Mouse (Mus musculus): ENCODE data around the gene Ralgapa2. TPM values are rescaled to one million over a fixed set of nuclear protein-coding genes. Genes with fewer than 3 reads are reported as not detected.
A peak's percentile ranks its signal among the peaks of the same experiment; 100 is the strongest.

Ralgapa2 gene
- polyA plus RNA-seq, 1 experiment from 2014 or later, result 9.6 TPM

DNA sequence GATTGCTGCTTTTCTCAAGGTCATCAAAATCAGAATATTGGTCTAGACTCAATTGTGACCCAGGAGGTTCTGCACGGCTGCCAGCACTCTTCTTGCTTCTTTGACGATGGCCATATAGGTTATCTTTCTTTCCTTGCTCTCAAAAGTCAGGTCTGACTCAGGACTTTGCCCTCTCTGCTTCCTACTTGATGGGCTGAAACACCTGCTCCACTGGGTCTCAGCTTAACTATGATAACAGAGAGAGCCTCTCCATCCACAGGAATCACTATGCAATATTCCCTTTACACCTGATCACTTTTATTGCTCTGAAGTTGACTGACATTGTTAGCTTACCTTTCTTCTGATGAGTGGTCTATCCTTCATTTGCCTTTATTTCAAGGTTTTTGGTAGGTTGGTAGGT lies 191.5 kb downstream of the Ralgapa2 start:
- Histone ChIP-seq H3K27me3 (ENCODE audit: control insufficient read depth, insufficient read depth, low read length) (no peaks in the 10 kb centered on the region), H3K27ac (ENCODE audit: low read length) (no peak overlapping the region), H3K4me2 (ENCODE audit: low read depth, low read length) (no peak overlapping the region), H3K9ac (ENCODE audit: low read length) (no peak overlapping the region), H3K4me1 (ENCODE audit: control insufficient read depth, insufficient read depth, low read length) (no peaks in the 10 kb centered on the region), H3K36me3 (ENCODE audit: control insufficient read depth, insufficient read depth, low read length) (no peaks in the 10 kb centered on the region), H3K9me3 (replicated peaks; ENCODE audit: control insufficient read depth, low read length) (no peaks in the 10 kb centered on the region), H3K4me3 (replicated peaks; ENCODE audit: low read length) (no peak overlapping the region)
- no peak for ATAC-seq (ENCODE audit: insufficient read depth, low FRiP score)
- WGBS, result 83% methylated on average over 2 of the region's 2 CpGs

DNA sequence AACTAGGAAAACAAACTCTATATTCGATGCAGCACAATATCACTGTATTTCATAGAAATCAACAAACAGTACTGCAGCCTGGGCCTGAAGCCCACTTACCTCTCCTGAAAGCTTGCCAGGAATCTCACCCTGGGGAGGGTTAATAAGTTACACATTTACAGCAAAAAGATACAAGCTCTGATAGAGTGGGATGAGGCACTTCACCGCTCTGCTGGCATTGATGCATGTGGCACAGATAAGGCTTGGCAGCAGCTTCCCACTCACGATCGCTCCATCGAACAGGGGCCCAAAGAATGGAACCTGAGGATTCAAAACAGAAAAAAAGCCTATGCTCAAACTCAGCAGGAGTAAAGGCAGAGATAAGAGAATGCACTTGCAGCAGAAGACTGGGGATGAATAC lies 197.4 kb downstream of the Ralgapa2 start:
- no peaks in the 10 kb centered on the region for H3K36me3 ChIP-seq (ENCODE audit: control insufficient read depth, insufficient read depth, low read length)
- ATAC-seq (ENCODE audit: insufficient read depth, low FRiP score), result no peak
- H3K27ac ChIP-seq (ENCODE audit: low read length), result no peak overlapping the region
- no peak overlapping the region for H3K4me3 ChIP-seq (replicated peaks; ENCODE audit: low read length)
- H3K9me3 ChIP-seq (replicated peaks; ENCODE audit: control insufficient read depth, low read length), result no peaks in the 10 kb centered on the region
- WGBS, result 49% methylated on average over 5 of the region's 5 CpGs
- H3K4me1 ChIP-seq (ENCODE audit: control insufficient read depth, insufficient read depth, low read length), result peaks cover 6% of the 10 kb centered on the region; the same call in 1 of the 2 replicates
- H3K27me3 ChIP-seq (ENCODE audit: control insufficient read depth, insufficient read depth, low read length), result no peaks in the 10 kb centered on the region
- no peak overlapping the region for H3K4me2 ChIP-seq (ENCODE audit: low read depth, low read length)
- H3K9ac ChIP-seq (ENCODE audit: low read length), result no peak overlapping the region

DNA sequence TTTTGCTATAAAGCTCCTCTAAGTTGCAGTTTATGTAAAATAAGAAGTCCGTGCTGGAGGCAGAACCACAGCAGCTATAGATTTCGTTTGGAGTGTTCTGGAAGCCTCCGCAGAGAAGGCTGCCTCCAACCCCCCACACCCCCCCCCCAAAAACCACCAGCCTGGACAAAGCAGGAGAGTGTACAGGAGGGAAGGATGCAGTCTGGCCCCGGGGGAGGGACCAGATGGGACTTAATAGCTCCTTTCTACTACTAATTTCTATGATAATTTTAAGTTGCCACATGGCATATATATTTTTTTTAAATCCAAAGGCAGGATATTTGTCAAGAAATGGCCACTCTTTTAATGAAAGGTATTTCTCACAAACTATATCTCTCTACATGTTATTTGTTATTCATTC lies 198.3 kb downstream of the Ralgapa2 start:
- no peak for ATAC-seq (ENCODE audit: insufficient read depth, low FRiP score)

DNA sequence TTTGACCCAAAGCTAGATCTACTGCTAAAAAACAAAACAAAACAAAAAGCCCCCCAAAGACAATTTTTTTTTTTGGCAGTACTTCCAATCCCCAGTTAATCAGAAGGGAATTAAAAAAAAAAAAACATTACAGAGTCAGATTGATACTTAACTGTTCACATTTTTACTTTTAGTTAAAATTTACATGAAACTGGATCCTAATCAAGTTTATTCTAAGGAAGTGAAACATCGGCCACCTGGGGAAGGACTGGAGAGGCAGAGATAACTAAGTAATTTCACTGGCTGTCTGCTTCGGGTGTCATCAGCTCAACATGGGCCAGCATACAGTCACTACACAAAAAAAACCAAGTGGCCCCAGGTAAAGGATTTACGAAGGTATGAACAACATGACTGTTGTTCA lies 201.4 kb downstream of the Ralgapa2 start:
- H3K27me3 ChIP-seq (ENCODE audit: control insufficient read depth, insufficient read depth, low read length), result no peaks in the 10 kb centered on the region
- H3K36me3 ChIP-seq (ENCODE audit: control insufficient read depth, insufficient read depth, low read length), result no peaks in the 10 kb centered on the region
- peaks cover 13% of the 10 kb centered on the region for H3K4me1 ChIP-seq (ENCODE audit: control insufficient read depth, insufficient read depth, low read length)
- WGBS, result 74% methylated on average over 3 of the region's 3 CpGs
- no peak overlapping the region for H3K4me3 ChIP-seq (replicated peaks; ENCODE audit: low read length)
- no peak overlapping the region for H3K9ac ChIP-seq (ENCODE audit: low read length)
- no peak for ATAC-seq (ENCODE audit: insufficient read depth, low FRiP score)
- no peak overlapping the region for H3K4me2 ChIP-seq (ENCODE audit: low read depth, low read length)
- no peaks in the 10 kb centered on the region for H3K9me3 ChIP-seq (replicated peaks; ENCODE audit: control insufficient read depth, low read length)
- H3K27ac ChIP-seq (ENCODE audit: low read length), result no peak overlapping the region

More for the DNA sequence above, 198.3 kb downstream of the Ralgapa2 start:
- no peaks in the 10 kb centered on the region for H3K27me3 ChIP-seq (ENCODE audit: control insufficient read depth, insufficient read depth, low read length)
- H3K9me3 ChIP-seq (replicated peaks; ENCODE audit: control insufficient read depth, low read length), result no peaks in the 10 kb centered on the region
- no peak overlapping the region for H3K4me3 ChIP-seq (replicated peaks; ENCODE audit: low read length)
- 87% methylated on average over 4 of the region's 4 CpGs for WGBS
- H3K27ac ChIP-seq (ENCODE audit: low read length), result no peak overlapping the region
- no peaks in the 10 kb centered on the region for H3K36me3 ChIP-seq (ENCODE audit: control insufficient read depth, insufficient read depth, low read length)
- H3K4me1 ChIP-seq (ENCODE audit: control insufficient read depth, insufficient read depth, low read length), result peaks cover 6% of the 10 kb centered on the region; the same call in 1 of the 2 replicates
- no peak overlapping the region for H3K4me2 ChIP-seq (ENCODE audit: low read depth, low read length)
- no peak overlapping the region for H3K9ac ChIP-seq (ENCODE audit: low read length)

DNA sequence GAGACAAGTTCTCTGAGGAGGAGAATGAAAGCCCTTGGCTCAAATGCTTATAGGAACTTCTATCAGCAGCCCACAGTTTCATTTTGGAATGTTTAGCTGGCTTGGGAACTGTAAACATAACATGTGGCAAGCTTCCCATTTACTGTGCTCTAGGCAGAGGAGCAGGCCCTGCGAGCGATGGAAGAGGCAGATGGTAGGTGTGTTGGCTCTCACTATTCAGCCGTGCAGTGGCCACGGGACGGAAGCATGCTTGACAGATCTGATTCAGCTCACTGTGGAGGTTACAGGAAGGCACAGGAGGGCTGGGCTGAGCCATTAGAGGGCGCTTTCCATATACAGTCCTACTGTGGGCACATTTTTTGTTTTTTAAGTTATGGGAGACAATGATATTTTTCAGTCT lies 201.9 kb downstream of the Ralgapa2 start:
- Histone ChIP-seq H3K27me3 (ENCODE audit: control insufficient read depth, insufficient read depth, low read length) (no peaks in the 10 kb centered on the region), H3K27ac (ENCODE audit: low read length) (no peak overlapping the region), H3K9me3 (replicated peaks; ENCODE audit: control insufficient read depth, low read length) (no peaks in the 10 kb centered on the region), H3K4me1 (ENCODE audit: control insufficient read depth, insufficient read depth, low read length) (peaks cover 13% of the 10 kb centered on the region), H3K4me3 (replicated peaks; ENCODE audit: low read length) (no peak overlapping the region), H3K36me3 (ENCODE audit: control insufficient read depth, insufficient read depth, low read length) (no peaks in the 10 kb centered on the region), H3K4me2 (ENCODE audit: low read depth, low read length) (no peak overlapping the region), H3K9ac (ENCODE audit: low read length) (no peak overlapping the region)
- ATAC-seq (ENCODE audit: insufficient read depth, low FRiP score), result no peak
- 45% methylated on average over 6 of the region's 6 CpGs for WGBS

DNA sequence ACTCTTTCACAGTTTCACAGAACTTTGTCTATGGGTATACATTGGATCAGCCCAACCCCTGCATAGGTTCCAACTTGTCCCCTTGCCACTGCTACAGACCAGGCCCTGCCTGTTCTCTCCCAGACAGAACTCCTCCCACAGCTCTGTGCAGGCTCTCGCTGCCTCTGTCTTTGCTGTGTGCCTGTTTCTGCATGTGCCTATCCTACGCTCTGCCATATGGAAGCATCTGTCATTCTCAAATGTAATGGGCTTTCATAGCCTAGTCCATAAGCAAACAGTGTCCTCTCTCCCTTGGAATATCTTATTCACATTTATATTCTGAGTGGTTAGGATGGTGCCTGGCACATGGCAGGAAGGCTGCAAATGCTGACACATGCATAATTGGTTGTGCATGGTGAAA lies 202.7 kb downstream of the Ralgapa2 start:
- ATAC-seq (ENCODE audit: insufficient read depth, low FRiP score), result peak; percentile 71; the same call in 1 of the 2 replicates
- H3K4me3 ChIP-seq (replicated peaks; ENCODE audit: low read length), result no peak overlapping the region
- H3K4me1 ChIP-seq (ENCODE audit: control insufficient read depth, insufficient read depth, low read length), result peaks cover 13% of the 10 kb centered on the region
- no peak overlapping the region for H3K9ac ChIP-seq (ENCODE audit: low read length)
- no peaks in the 10 kb centered on the region for H3K9me3 ChIP-seq (replicated peaks; ENCODE audit: control insufficient read depth, low read length)
- WGBS, result 61% methylated on average over 2 of the region's 2 CpGs
- no peak overlapping the region for H3K27ac ChIP-seq (ENCODE audit: low read length)
- H3K36me3 ChIP-seq (ENCODE audit: control insufficient read depth, insufficient read depth, low read length), result no peaks in the 10 kb centered on the region
- H3K4me2 ChIP-seq (ENCODE audit: low read depth, low read length), result no peak overlapping the region
- no peaks in the 10 kb centered on the region for H3K27me3 ChIP-seq (ENCODE audit: control insufficient read depth, insufficient read depth, low read length)

DNA sequence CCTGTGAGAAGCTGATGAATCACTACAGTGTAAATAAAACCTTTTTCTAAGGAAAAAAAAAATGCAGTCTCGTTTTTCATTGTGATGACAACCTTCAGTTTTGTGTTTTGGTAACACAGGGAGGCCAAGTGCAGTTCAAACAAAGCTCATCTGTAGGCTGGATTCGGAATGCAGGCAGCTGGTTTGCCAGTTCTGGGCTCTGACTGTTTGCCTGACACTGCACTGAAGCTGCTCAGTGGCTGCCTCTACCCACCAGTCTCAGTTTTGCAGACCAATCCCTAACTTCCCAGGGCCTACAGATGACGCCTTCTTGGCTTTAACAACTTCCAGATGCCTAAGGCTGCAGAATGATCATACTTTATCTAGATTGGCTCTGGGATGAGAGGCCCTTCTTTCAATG lies 205.1 kb downstream of the Ralgapa2 start:
- no peaks in the 10 kb centered on the region for H3K27me3 ChIP-seq (ENCODE audit: control insufficient read depth, insufficient read depth, low read length)
- no peak overlapping the region for H3K9ac ChIP-seq (ENCODE audit: low read length)
- H3K9me3 ChIP-seq (replicated peaks; ENCODE audit: control insufficient read depth, low read length), result no peaks in the 10 kb centered on the region
- H3K36me3 ChIP-seq (ENCODE audit: control insufficient read depth, insufficient read depth, low read length), result no peaks in the 10 kb centered on the region
- no peak overlapping the region for H3K4me2 ChIP-seq (ENCODE audit: low read depth, low read length)
- H3K4me1 ChIP-seq (ENCODE audit: control insufficient read depth, insufficient read depth, low read length), result peaks cover 13% of the 10 kb centered on the region
- no peak overlapping the region for H3K4me3 ChIP-seq (replicated peaks; ENCODE audit: low read length)
- ATAC-seq (ENCODE audit: insufficient read depth, low FRiP score), result peak; percentile 66; the same call in 1 of the 2 replicates
- WGBS, result 15% methylated on average over 3 of the region's 3 CpGs
- peak overlapping the region; percentile 62 for H3K27ac ChIP-seq (ENCODE audit: low read length)

DNA sequence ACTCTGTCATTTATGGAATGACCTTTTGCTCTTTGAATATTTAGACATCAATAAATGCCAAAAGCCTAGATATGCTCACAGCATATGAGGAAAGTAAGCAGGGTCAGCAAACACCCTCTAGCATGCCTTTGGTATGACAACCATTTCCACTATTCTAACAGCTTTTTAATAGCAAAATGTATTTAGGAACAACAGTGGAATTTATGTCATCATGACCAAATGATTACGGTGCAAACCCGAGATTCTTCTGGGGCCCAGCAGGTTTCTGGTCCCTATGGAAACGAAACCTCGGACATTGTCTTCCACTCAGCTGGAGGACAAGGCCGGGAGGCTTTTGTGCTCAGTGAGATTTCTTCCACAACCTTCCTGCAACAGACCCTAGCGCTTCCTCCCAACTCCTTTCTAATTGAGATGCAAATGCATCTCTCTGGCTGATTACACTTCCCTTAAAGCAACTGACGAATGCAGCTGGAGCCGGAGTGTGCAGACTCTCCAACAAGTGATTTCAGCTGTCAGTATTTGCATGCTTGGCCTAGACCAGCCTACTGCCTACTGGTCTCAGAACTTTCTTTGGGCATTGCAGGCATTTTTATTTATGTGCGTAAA lies 209.9 kb downstream of the Ralgapa2 start:
- no peak for ATAC-seq (ENCODE audit: insufficient read depth, low FRiP score)

DNA sequence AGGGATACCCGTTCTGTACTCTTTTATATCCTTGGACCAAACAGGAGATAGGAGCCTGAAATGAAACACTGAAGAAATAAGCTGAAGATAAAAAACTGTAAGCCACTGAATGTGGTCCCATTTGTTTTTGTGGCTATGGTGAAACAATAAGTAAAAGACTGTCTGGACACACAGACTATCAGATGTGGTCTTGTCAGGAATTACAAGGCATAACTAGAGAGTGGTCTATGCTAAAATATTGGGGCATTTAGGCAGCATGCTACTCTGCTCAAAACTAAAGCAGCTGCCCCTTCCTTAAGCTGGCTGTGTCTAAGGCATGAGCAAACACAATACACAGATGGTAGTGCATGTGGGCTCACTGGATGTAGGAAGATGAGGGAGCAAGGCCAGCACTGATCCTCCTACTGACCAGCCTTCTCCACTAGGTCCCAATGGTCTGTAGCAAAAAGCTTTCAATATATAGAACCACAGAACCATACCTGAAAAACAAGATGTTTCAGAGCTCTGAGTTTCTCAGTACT lies 211.6 kb downstream of the Ralgapa2 start:
- H3K4me1 ChIP-seq (ENCODE audit: control insufficient read depth, insufficient read depth, low read length), result peaks cover 4% of the 10 kb centered on the region; the same call in 1 of the 2 replicates
- H3K4me2 ChIP-seq (ENCODE audit: low read depth, low read length), result no peak overlapping the region
- no peak overlapping the region for H3K4me3 ChIP-seq (replicated peaks; ENCODE audit: low read length)
- H3K9ac ChIP-seq (ENCODE audit: low read length), result no peak overlapping the region
- 86% methylated on average over 1 of the region's 1 CpGs for WGBS
- H3K27me3 ChIP-seq (ENCODE audit: control insufficient read depth, insufficient read depth, low read length), result no peaks in the 10 kb centered on the region
- H3K9me3 ChIP-seq (replicated peaks; ENCODE audit: control insufficient read depth, low read length), result no peaks in the 10 kb centered on the region
- no peak for ATAC-seq (ENCODE audit: insufficient read depth, low FRiP score)
- H3K27ac ChIP-seq (ENCODE audit: low read length), result no peak overlapping the region
- no peaks in the 10 kb centered on the region for H3K36me3 ChIP-seq (ENCODE audit: control insufficient read depth, insufficient read depth, low read length)

More for the DNA sequence above, 209.9 kb downstream of the Ralgapa2 start:
- Histone ChIP-seq H3K4me1 (ENCODE audit: control insufficient read depth, insufficient read depth, low read length) (peaks cover 2% of the 10 kb centered on the region), H3K4me2 (ENCODE audit: low read depth, low read length) (no peak overlapping the region), H3K36me3 (ENCODE audit: control insufficient read depth, insufficient read depth, low read length) (no peaks in the 10 kb centered on the region), H3K4me3 (replicated peaks; ENCODE audit: low read length) (no peak overlapping the region), H3K9me3 (replicated peaks; ENCODE audit: control insufficient read depth, low read length) (no peaks in the 10 kb centered on the region), H3K9ac (ENCODE audit: low read length) (no peak overlapping the region), H3K27ac (ENCODE audit: low read length) (no peak overlapping the region), H3K27me3 (ENCODE audit: control insufficient read depth, insufficient read depth, low read length) (no peaks in the 10 kb centered on the region)
- 58% methylated on average over 9 of the region's 9 CpGs for WGBS
